Mouse (Mus musculus) forebrain, postnatal 0 days (tissue): ENCODE measurements around the gene Hyou1. TPM values are rescaled to one million over a fixed set of nuclear protein-coding genes. Genes with fewer than 3 reads are reported as not detected.
"Not testable (repeated sequence)": the region's sequence is repeated elsewhere in the genome, so short reads cannot be mapped to it uniquely, and the experiment has no call there.

Experiments used
- ATAC-seq: fragments of 200-750 bp; cut with Nextera tagmentation; 2 replicates; pipeline ENCODE4 v1.8.0; 2017; ENCODE audit warnings: mild to moderate bottlenecking, moderate library complexity
- DNase-seq: peaks from one replicate; pipeline ENCODE4 v3.0.0-alpha.2; 2015
- H3K27ac ChIP-seq: fragments of 300-500 bp; sonication (generic); 2 replicates; pipeline ENCODE4 v1.5.1; 2014; ENCODE audit warnings: low read depth, mild to moderate bottlenecking, antibody characterized with exemption, low read length, moderate library complexity, mixed read lengths
- H3K27me3 ChIP-seq: fragments of 300-500 bp; sonication (generic); 2 replicates; pipeline ENCODE4 v1.6.1; 2014; ENCODE audit warnings: mild to moderate bottlenecking, low read length, mixed read lengths; ENCODE audit not compliant: insufficient read depth
- H3K36me3 ChIP-seq: fragments of 300-500 bp; sonication (generic); 2 replicates; pipeline ENCODE4 v1.6.1; 2014; ENCODE audit warnings: mild to moderate bottlenecking, moderate library complexity; ENCODE audit not compliant: insufficient read depth
- H3K4me1 ChIP-seq: fragments of 300-500 bp; sonication (generic); 2 replicates; pipeline ENCODE4 v1.6.1; 2014; ENCODE audit warnings: antibody characterized with exemption; ENCODE audit not compliant: insufficient read depth
- H3K4me2 ChIP-seq: fragments of 300-500 bp; sonication (generic); 2 replicates; pipeline ENCODE4 v1.6.1; 2014; ENCODE audit warnings: low read depth, mild to moderate bottlenecking, moderate library complexity
- H3K4me3 ChIP-seq: fragments of 300-500 bp; sonication (generic); 2 replicates; pipeline ENCODE4 v1.5.1; 2014; ENCODE audit warnings: low read depth, low read length, mixed read lengths
- H3K9ac ChIP-seq: fragments of 300-500 bp; sonication (generic); 2 replicates; pipeline ENCODE4 v1.6.1; 2014; ENCODE audit warnings: mild to moderate bottlenecking
- H3K9me3 ChIP-seq: fragments of 300-500 bp; sonication (generic); 2 replicates; pipeline ENCODE4 v1.6.1; 2016; ENCODE audit warnings: low read length
- CTCF ChIP-seq: sonication (generic); IDR thresholded peaks from 2 replicates; pipeline ENCODE4 v1.5.1; 2016; ENCODE audit warnings: antibody characterized with exemption, control low read depth, low read depth
- WGBS: fragments of 180-500 bp; shearing (Covaris S2); extraction: QIAGEN DNeasy Blood & Tissue Kit; methylation state at CpG from one replicate; pipeline ENCODE4 v1.1.7; 2014; 5-methylcytosine and 5-hydroxymethylcytosine counted together
- polyA plus RNA-seq: library from polyadenylated mRNA; unstranded; fragments of >200 nt; fragmentation: Nextera tagmentation; extraction: Ambion mirVana; gene quantifications from 2 replicates; pipeline ENCODE4 v1.2.1, GENCODE M21; 2015
- total RNA-seq: library from RNA; depleted of rRNA; stranded (reverse); fragments of >200 nt; gene quantifications from 2 replicates; pipeline ENCODE4 v1.2.3, GENCODE M21; 2014

The Hyou1 gene
- total and polyA plus RNA-seq, 2 experiments from 2014 or later: 17.4 to 59.0 TPM

DNA sequence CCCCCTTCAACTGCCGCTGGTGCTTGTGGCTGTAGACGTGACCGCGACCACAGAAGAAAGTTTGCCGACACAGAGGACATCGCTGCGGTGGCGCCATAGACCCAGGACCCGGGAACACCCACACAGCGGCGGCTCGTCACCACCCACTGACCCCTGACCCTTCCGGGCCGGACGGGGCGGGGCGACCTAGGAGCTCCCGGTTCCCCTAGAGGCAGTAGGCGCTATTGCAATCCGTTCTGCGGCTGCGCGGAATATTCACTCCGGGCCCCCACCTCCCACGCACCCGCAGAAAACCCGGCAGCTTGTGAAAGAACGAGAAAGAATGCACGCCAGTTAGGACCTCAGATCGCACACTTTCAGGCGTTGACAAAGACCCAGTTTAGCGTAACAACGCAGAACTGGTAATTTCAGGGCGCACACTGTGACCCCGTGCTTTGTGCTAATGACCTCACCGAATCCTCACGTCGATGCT, 38.6 kb downstream of the Hyou1 start:
- under 1% methylated on average over 38 of the region's 38 CpGs for WGBS
- Histone ChIP-seq H3K4me1 (peaks cover 6% of the 10 kb centered on the region; the same call in 1 of the 2 replicates), H3K27me3 (no peaks in the 10 kb centered on the region), H3K4me2 (peak overlapping the region; percentile 98), H3K9me3 (no peaks in the 10 kb centered on the region), H3K36me3 (peaks cover 5% of the 10 kb centered on the region), H3K4me3 (peak overlapping the region; percentile 72), H3K27ac (peak overlapping the region; percentile 77), H3K9ac (peak overlapping the region; percentile 76)
- DNase-seq (peak; percentile 96), ATAC-seq (peak; percentile 89)
- TF ChIP-seq CTCF: peak; percentile 93

GRCm38 (mm10) chr9:44418519-44419385, 39.5 kb downstream of the Hyou1 start, which contains the start of gene Ccdc84:
TSS of gene Ccdc84 (minus strand) at chr9:44418569.
- H3K36me3 ChIP-seq: no peaks in the 10 kb centered on the region
- H3K4me1 ChIP-seq: peaks cover 6% of the 10 kb centered on the region; the same call in 1 of the 2 replicates
- H3K4me2 ChIP-seq: peak within 1 kb of the TSS; percentile 98
- DNase-seq: no peak
- WGBS: 75% methylated on average over 14 of the region's 14 CpGs
- no peak for ATAC-seq
- H3K4me3 ChIP-seq: peak within 1 kb of the TSS; percentile 72
- no peak for TF ChIP-seq CTCF
- peak within 1 kb of the TSS; percentile 77 for H3K27ac ChIP-seq
- no peaks in the 10 kb centered on the region for H3K27me3 ChIP-seq
- peak within 1 kb of the TSS; percentile 76 for H3K9ac ChIP-seq
- H3K9me3 ChIP-seq: no peaks in the 10 kb centered on the region

GRCm38 (mm10) chr9:44419730-44420129, 40.4 kb downstream of the Hyou1 start:
- not testable (repeated sequence) for ATAC-seq, H3K27ac ChIP-seq, H3K9me3 ChIP-seq

GRCm38 (mm10) chr9:44420280-44420898, 41.1 kb downstream of the Hyou1 start:
- H3K27me3 ChIP-seq: no peaks in the 10 kb centered on the region
- no peak overlapping the region for H3K4me3 ChIP-seq
- no peak overlapping the region for H3K9ac ChIP-seq
- H3K4me1 ChIP-seq: peaks cover 6% of the 10 kb centered on the region; the same call in 1 of the 2 replicates
- WGBS: 78% methylated on average over 5 of the region's 5 CpGs
- no peak overlapping the region for H3K4me2 ChIP-seq
- H3K36me3 ChIP-seq: no peaks in the 10 kb centered on the region
- DNase-seq (no peak), ATAC-seq (no peak)
- no peak for TF ChIP-seq CTCF
- no peak overlapping the region for H3K27ac ChIP-seq
- H3K9me3 ChIP-seq: no peaks in the 10 kb centered on the region

More at GRCm38 (mm10) chr9:44419730-44420129, 40.4 kb downstream of the Hyou1 start:
- not testable (repeated sequence) for H3K4me1 ChIP-seq, H3K9ac ChIP-seq, H3K4me2 ChIP-seq, H3K27me3 ChIP-seq, DNase-seq, H3K36me3 ChIP-seq, H3K4me3 ChIP-seq
- 97% methylated on average over 9 of the region's 9 CpGs for WGBS

DNA sequence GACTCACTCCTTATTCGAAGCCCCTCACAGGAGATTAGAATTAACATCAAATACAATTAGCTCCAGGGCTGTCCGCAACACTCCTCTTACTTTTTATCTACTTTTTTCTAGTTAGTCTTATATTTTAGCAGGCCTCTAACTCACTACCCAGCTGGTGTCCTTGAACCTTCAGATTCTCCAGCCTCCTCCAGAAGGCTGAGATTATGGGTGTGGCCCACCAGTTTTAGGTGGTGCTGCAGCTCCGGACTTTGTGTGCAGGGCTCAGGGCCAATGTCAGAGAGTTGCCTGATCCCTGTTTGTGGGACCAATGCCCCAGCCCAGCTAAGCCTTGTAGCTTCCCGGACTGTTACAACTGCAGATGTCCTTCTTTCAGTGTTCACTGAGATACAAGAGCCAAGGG, 44.3 kb downstream of the Hyou1 start:
- Histone ChIP-seq H3K27me3 (no peaks in the 10 kb centered on the region), H3K4me3 (no peak overlapping the region), H3K27ac (no peak overlapping the region), H3K9me3 (no peaks in the 10 kb centered on the region), H3K36me3 (no peaks in the 10 kb centered on the region), H3K4me1 (no peaks in the 10 kb centered on the region), H3K9ac (no peak overlapping the region), H3K4me2 (no peak overlapping the region)
- no peak for DNase-seq
- TF ChIP-seq CTCF: no peak
- no peak for ATAC-seq
- 80% methylated on average over 4 of the region's 4 CpGs for WGBS

- Histone ChIP-seq H3K36me3 (no peaks in the 10 kb centered on the region), H3K4me3 (no peak overlapping the region), H3K27ac (no peak overlapping the region), H3K9me3 (no peaks in the 10 kb centered on the region), H3K4me2 (no peak overlapping the region), H3K4me1 (no peaks in the 10 kb centered on the region), H3K9ac (no peak overlapping the region), H3K27me3 (no peaks in the 10 kb centered on the region)
- WGBS: 58% methylated on average over 5 of the region's 5 CpGs
- DNase-seq: no peak
- ATAC-seq: no peak
- TF ChIP-seq CTCF: no peak
Measured at GRCm38 (mm10) chr9:44432577-44433185, 53.4 kb downstream of the Hyou1 start.
